Mouse (Mus musculus) kidney, embryonic 14.5 days (tissue): ENCODE results near the gene A930018P22Rik. TPM values are rescaled to one million over a fixed set of nuclear protein-coding genes. Genes with fewer than 3 reads are reported as not detected.
"Not testable (repeated sequence)": the region's sequence is repeated elsewhere in the genome, so short reads cannot be mapped to it uniquely, and the experiment has no call there.

ENCODE experiments used
- ATAC-seq: fragments of 200-750 bp; cut with Nextera tagmentation; 2 replicates; pipeline ENCODE4 v1.8.0; 2017; ENCODE audit warnings: moderate number of reproducible peaks, mild to moderate bottlenecking, moderate TSS enrichment, moderate library complexity; ENCODE audit not compliant: low FRiP score, low TSS enrichment
- H3K27ac ChIP-seq: fragments of 300-500 bp; sonication (generic); 2 replicates; pipeline ENCODE4 v1.5.1; 2014; ENCODE audit warnings: low read depth, mild to moderate bottlenecking, low read length, moderate library complexity, mixed read lengths
- H3K27me3 ChIP-seq: fragments of 300-500 bp; sonication (generic); 2 replicates; pipeline ENCODE4 v1.6.1; 2014; ENCODE audit warnings: mild to moderate bottlenecking, low read length; ENCODE audit not compliant: control insufficient read depth, insufficient read depth
- H3K36me3 ChIP-seq: fragments of 300-500 bp; sonication (generic); 2 replicates; pipeline ENCODE4 v1.6.1; 2014; ENCODE audit warnings: low read length, mixed read lengths; ENCODE audit not compliant: control insufficient read depth, insufficient read depth
- H3K4me1 ChIP-seq: fragments of 300-500 bp; sonication (generic); 2 replicates; pipeline ENCODE4 v1.6.1; 2014; ENCODE audit warnings: low read length, mixed read lengths; ENCODE audit not compliant: control insufficient read depth, insufficient read depth
- H3K4me2 ChIP-seq: fragments of 300-500 bp; sonication (generic); replicated peaks from 2 replicates; pipeline ENCODE4 v1.6.1; 2014; ENCODE audit warnings: low read depth, mild to moderate bottlenecking, low read length
- H3K4me3 ChIP-seq: fragments of 300-500 bp; sonication (generic); 2 replicates; pipeline ENCODE4 v1.5.1; 2014; ENCODE audit warnings: mild to moderate bottlenecking, low read length
- H3K9ac ChIP-seq: fragments of 300-500 bp; sonication (generic); 2 replicates; pipeline ENCODE4 v1.6.1; 2014; ENCODE audit warnings: low read depth, mild to moderate bottlenecking, low read length, moderate library complexity
- H3K9me3 ChIP-seq: fragments of 300-500 bp; sonication (generic); 2 replicates; pipeline ENCODE4 v1.6.1; 2016; ENCODE audit warnings: low read length; ENCODE audit not compliant: control insufficient read depth
- WGBS: fragments of 180-500 bp; shearing (Covaris S2); extraction: QIAGEN DNeasy Blood & Tissue Kit; methylation state at CpG from one replicate; pipeline ENCODE4 v1.1.7; 2014; 5-methylcytosine and 5-hydroxymethylcytosine counted together
- polyA plus RNA-seq: library from polyadenylated mRNA; unstranded; fragments of >200 nt; fragmentation: Nextera tagmentation; extraction: Ambion mirVana; gene quantifications from 2 replicates; pipeline ENCODE4 v1.2.1, GENCODE M21; 2014

The A930018P22Rik gene
- polyA plus RNA-seq: 0.27 TPM in 1 of 2 replicates, not detected in the other

- Histone ChIP-seq H3K9ac (peak within 1 kb of the TSS; percentile 72), H3K9me3 (no peaks in the 10 kb centered on the region), H3K4me1 (peaks cover 5% of the 10 kb centered on the region; the same call in 1 of the 2 replicates), H3K4me3 (peak within 1 kb of the TSS; percentile 75), H3K27ac (no peak within 1 kb of the TSS), H3K4me2 (peak within 1 kb of the TSS; percentile 95), H3K27me3 (no peaks in the 10 kb centered on the region), H3K36me3 (no peaks in the 10 kb centered on the region)
- under 1% methylated on average over 74 of the region's 74 CpGs for WGBS
- ATAC-seq: peak; percentile 94
Observed at GRCm38 (mm10) chr2:104122505-104123378, at the start of gene A930018P22Rik. TSS of gene A930018P22Rik (plus strand) at chr2:104122769.

GRCm38 (mm10) chr2:104078285-104078684 lies 44.3 kb upstream of the A930018P22Rik start:
- H3K9me3 ChIP-seq, ATAC-seq, H3K9ac ChIP-seq, H3K27me3 ChIP-seq, H3K36me3 ChIP-seq, H3K4me3 ChIP-seq, H3K4me1 ChIP-seq, H3K4me2 ChIP-seq, H3K27ac ChIP-seq: not testable (repeated sequence)
- 68% methylated on average over 4 of the region's 5 CpGs for WGBS

- not testable (repeated sequence) for H3K9ac ChIP-seq, H3K36me3 ChIP-seq, H3K4me3 ChIP-seq, H3K4me1 ChIP-seq, H3K9me3 ChIP-seq, H3K4me2 ChIP-seq, ATAC-seq, H3K27me3 ChIP-seq, H3K27ac ChIP-seq
- no CpG with 5 or more reads among the region's 1 CpGs for WGBS
Observed at GRCm38 (mm10) chr2:104081436-104082050, 41.0 kb upstream of the A930018P22Rik start.

- Histone ChIP-seq H3K4me3 (no peak overlapping the region), H3K27me3 (no peaks in the 10 kb centered on the region), H3K9ac (no peak overlapping the region), H3K27ac (no peak overlapping the region), H3K9me3 (no peaks in the 10 kb centered on the region), H3K36me3 (no peaks in the 10 kb centered on the region), H3K4me2 (no peak overlapping the region), H3K4me1 (no peaks in the 10 kb centered on the region)
- no peak for ATAC-seq
Observed at GRCm38 (mm10) chr2:104082474-104082873, 40.1 kb upstream of the A930018P22Rik start.

GRCm38 (mm10) chr2:104084027-104084426 lies 38.5 kb upstream of the A930018P22Rik start:
- not testable (repeated sequence) for H3K9ac ChIP-seq, H3K36me3 ChIP-seq, H3K4me2 ChIP-seq, ATAC-seq, H3K9me3 ChIP-seq, H3K4me3 ChIP-seq, H3K27ac ChIP-seq, H3K27me3 ChIP-seq, H3K4me1 ChIP-seq

- not testable (repeated sequence) for H3K9me3 ChIP-seq, ATAC-seq
- 86% methylated on average over 1 of the region's 1 CpGs for WGBS
Observed at GRCm38 (mm10) chr2:104087562-104087961, 35.0 kb upstream of the A930018P22Rik start.

GRCm38 (mm10) chr2:104093305-104093704 lies 29.3 kb upstream of the A930018P22Rik start:
- Histone ChIP-seq H3K36me3 (no peaks in the 10 kb centered on the region), H3K27me3 (no peaks in the 10 kb centered on the region), H3K4me2 (no peak overlapping the region), H3K4me3 (no peak overlapping the region), H3K27ac (no peak overlapping the region), H3K9ac (no peak overlapping the region), H3K9me3 (no peaks in the 10 kb centered on the region), H3K4me1 (peaks cover 5% of the 10 kb centered on the region; the same call in 1 of the 2 replicates)
- no peak for ATAC-seq
- 61% methylated on average over 2 of the region's 2 CpGs for WGBS

More at GRCm38 (mm10) chr2:104087562-104087961, 35.0 kb upstream of the A930018P22Rik start:
- H3K36me3 ChIP-seq, H3K27me3 ChIP-seq, H3K4me3 ChIP-seq, H3K4me2 ChIP-seq, H3K27ac ChIP-seq, H3K9ac ChIP-seq, H3K4me1 ChIP-seq: not testable (repeated sequence)

- 2% methylated on average over 15 of the region's 15 CpGs for WGBS
- Histone ChIP-seq H3K4me2 (peak within 1 kb of the TSS; percentile 73), H3K4me3 (peak within 1 kb of the TSS; percentile 49), H3K36me3 (no peaks in the 10 kb centered on the region), H3K27me3 (no peaks in the 10 kb centered on the region), H3K27ac (peak within 1 kb of the TSS; percentile 60), H3K9ac (peak within 1 kb of the TSS; percentile 51), H3K4me1 (peaks cover 5% of the 10 kb centered on the region; the same call in 1 of the 2 replicates), H3K9me3 (no peaks in the 10 kb centered on the region)
- peak; percentile 93 for ATAC-seq
Observed at GRCm38 (mm10) chr2:104095741-104096213, 26.8 kb upstream of the A930018P22Rik start, which contains the start of gene Cd59a. TSS of gene Cd59a (plus strand) at chr2:104095801.

- H3K4me3 ChIP-seq: peak overlapping the region; percentile 49
- peaks cover 5% of the 10 kb centered on the region; the same call in 1 of the 2 replicates for H3K4me1 ChIP-seq
- peak overlapping the region; percentile 60 for H3K27ac ChIP-seq
- no peaks in the 10 kb centered on the region for H3K36me3 ChIP-seq
- H3K9me3 ChIP-seq: no peaks in the 10 kb centered on the region
- H3K9ac ChIP-seq: peak overlapping the region; percentile 51
- H3K4me2 ChIP-seq: peak overlapping the region; percentile 73
- WGBS: 30% methylated on average over 10 of the region's 10 CpGs
- H3K27me3 ChIP-seq: no peaks in the 10 kb centered on the region
- ATAC-seq: peak; percentile 21; the same call in 1 of the 2 replicates
Observed at GRCm38 (mm10) chr2:104096256-104096655, 26.3 kb upstream of the A930018P22Rik start.
